Comparison of ENCODE assay signal across 25 mouse cellular contexts in the genomic region with DNA sequence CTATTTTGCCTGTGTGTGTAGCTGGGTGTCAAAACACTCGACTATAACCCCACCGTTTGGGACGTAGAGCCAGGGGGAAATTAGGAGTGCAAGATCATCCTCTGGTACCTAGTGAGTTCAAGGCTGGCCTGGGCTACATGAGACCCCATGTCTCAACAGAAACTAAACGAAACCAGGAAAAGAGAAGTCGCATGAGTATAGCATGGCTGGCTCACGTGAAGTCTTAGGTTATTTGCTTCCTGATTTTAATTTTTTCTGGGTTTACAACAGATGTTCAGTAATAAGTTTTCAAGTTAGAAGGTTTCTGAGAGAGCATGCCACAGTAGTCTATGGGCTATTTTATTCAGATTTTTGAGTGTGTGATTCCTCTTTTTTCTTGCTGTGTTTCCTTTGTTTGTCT. TPM values are rescaled to one million over a fixed set of nuclear protein-coding genes. Genes with fewer than 3 reads are reported as not detected.
DNase-seq lines count a peak whose midpoint lies in the region; ATAC-seq and TF ChIP-seq lines count a peak whose summit lies in the region.
"Had no signal": no experiment of that assay in that cellular context is flagged by ENCODE, and none has a peak within 500 bp of the region (broad histone marks: within the 10 kb centered on the region; RNA-seq: fewer than 3 reads in every experiment).

No protein-coding gene starts in this region.

- H3K9me3 ChIP-seq in midbrain, embryonic 14.5 days (ENCODE audit: control insufficient read depth, low read length) = no peaks in the 10 kb centered on the region
- H3K9me3 ChIP-seq: embryonic facial prominence, embryonic 13.5 days; embryonic facial prominence, embryonic 15.5 days; forebrain, embryonic 10.5 days; forebrain, embryonic 12.5 days; G1E had no signal

- H3K9ac ChIP-seq in midbrain, embryonic 14.5 days (replicated peaks; ENCODE audit: low read length) = no peak overlapping the region
- H3K9ac ChIP-seq in heart, adult 2 months (ENCODE audit: low read depth, low read length) = no peak overlapping the region
- H3K9ac ChIP-seq: embryonic facial prominence, embryonic 13.5 days; embryonic facial prominence, embryonic 15.5 days; forebrain, embryonic 12.5 days had no signal

- 83% methylated on average over 6 of the region's 6 CpGs for WGBS in midbrain, embryonic 14.5 days
- 77% methylated on average over 6 of the region's 6 CpGs for WGBS in heart, adult 2 months

- H3K4me3 ChIP-seq in midbrain, embryonic 14.5 days (replicated peaks; ENCODE audit: low read depth, low read length) = no peak overlapping the region
- no peak overlapping the region for H3K4me3 ChIP-seq in heart, adult 2 months
- H3K4me3 ChIP-seq: embryonic facial prominence, embryonic 13.5 days; embryonic facial prominence, embryonic 15.5 days; erythroblast, embryonic 14.5 days; forebrain, embryonic 10.5 days; forebrain, embryonic 12.5 days had no signal

- no peak overlapping the region for H3K4me2 ChIP-seq in midbrain, embryonic 14.5 days (ENCODE audit: low read length)
- H3K4me2 ChIP-seq: embryonic facial prominence, embryonic 13.5 days; embryonic facial prominence, embryonic 15.5 days; forebrain, embryonic 12.5 days had no signal

- H3K27me3 ChIP-seq in midbrain, embryonic 14.5 days (ENCODE audit: control insufficient read depth, insufficient read depth, low read length) = no peaks in the 10 kb centered on the region
- H3K27me3 ChIP-seq in heart, adult 2 months (ENCODE audit: control insufficient read depth, insufficient read depth, low read length) = no peaks in the 10 kb centered on the region
- H3K27me3 ChIP-seq: embryonic facial prominence, embryonic 15.5 days; forebrain, embryonic 12.5 days; Patski had no signal

- TF ChIP-seq POLR2A in heart, adult 2 months (IDR thresholded peaks at IDR 0.05; ENCODE audit: insufficient read depth, low read depth, low read length) = no peak

- peak; percentile 49 for DNase-seq in A20 (ENCODE audit: low read depth, low spot score)
- DNase-seq in midbrain, embryonic 14.5 days = no peak
- no peak for DNase-seq in heart, adult 2 months
- no peak for DNase-seq in liver
- DNase-seq: adrenal gland, adult 8-10 months; adrenal gland, postnatal 14 days; adrenal gland, postnatal 36 days; cerebellum, adult 11-12 months; cerebellum, adult 2 months; cerebellum, adult 9-10 months; cerebellum, postnatal 10 days; cerebellum, postnatal 25 days; embryo, embryonic 11 days had no signal

- no peak for TF ChIP-seq EP300 in heart, adult 2 months (IDR thresholded peaks at IDR 0.05; ENCODE audit: insufficient read depth, low read depth, low read length)

- intact Hi-C loops in heart, adult 2 months (cut with DNase I) = no loop called here

- H3K36me3 ChIP-seq in midbrain, embryonic 14.5 days (ENCODE audit: control insufficient read depth, insufficient read depth, low read length) = no peaks in the 10 kb centered on the region
- no peaks in the 10 kb centered on the region for H3K36me3 ChIP-seq in heart, adult 2 months (ENCODE audit: control insufficient read depth, insufficient read depth, low read length)
- H3K36me3 ChIP-seq: embryonic facial prominence, embryonic 13.5 days; embryonic facial prominence, embryonic 15.5 days; forebrain, embryonic 10.5 days; forebrain, embryonic 12.5 days; G1E had no signal

- H3K27ac ChIP-seq in midbrain, embryonic 14.5 days (replicated peaks; ENCODE audit: low read depth, low read length) = no peak overlapping the region
- H3K27ac ChIP-seq in heart, adult 2 months = no peak overlapping the region
- H3K27ac ChIP-seq: embryonic facial prominence, embryonic 13.5 days; embryonic facial prominence, embryonic 15.5 days; forebrain, embryonic 10.5 days; forebrain, embryonic 12.5 days had no signal

- H3K79me2 ChIP-seq in heart, adult 2 months (replicated peaks; ENCODE audit: control insufficient read depth, insufficient read depth, low read length) = no peaks in the 10 kb centered on the region

- TF ChIP-seq CTCF in heart, adult 2 months (IDR thresholded peaks at IDR 0.05) = no peak

- H3K4me1 ChIP-seq in midbrain, embryonic 14.5 days (ENCODE audit: control insufficient read depth, insufficient read depth, low read length) = no peaks in the 10 kb centered on the region
- no peaks in the 10 kb centered on the region; the same call in 1 of the 2 replicates for H3K4me1 ChIP-seq in heart, adult 2 months (ENCODE audit: control insufficient read depth, insufficient read depth, low read length)
- H3K4me1 ChIP-seq: embryonic facial prominence, embryonic 13.5 days; embryonic facial prominence, embryonic 15.5 days; forebrain, embryonic 12.5 days had no signal

- ATAC-seq in common myeloid progenitor, adult 5-6 weeks (replicated peaks; ENCODE audit: low read depth, poor library complexity, severe bottlenecking) = peak; percentile 54; the same call in 1 of the 2 replicates
- ATAC-seq in megakaryocyte, adult 5-6 weeks (ENCODE audit: poor library complexity, severe bottlenecking) = peak; percentile 57
- ATAC-seq in midbrain, embryonic 14.5 days (ENCODE audit: low FRiP score, low TSS enrichment) = no peak
- ATAC-seq: activated CD4-positive, CD25-positive, alpha-beta regulatory T cell, adult 4 months; forebrain, embryonic 14.5 days; forebrain, embryonic 16.5 days; Patski had no signal

RNA-seq across cellular contexts. Expression of gene Etnk1, which starts 57.9 kb away (rescaled TPM):
- total RNA-seq in common myeloid progenitor, adult 5-6 weeks (2017) = 87.9 and 104 TPM in 2 replicates
- 40.5 and 41.2 TPM in 2 replicates for total RNA-seq in megakaryocyte, adult 5-6 weeks (2015)
- total RNA-seq in megakaryocyte, adult 5-6 weeks (2017) = 47.6 and 53.7 TPM in 2 replicates
- polyA plus RNA-seq in midbrain, embryonic 14.5 days (2014; fragmentation: Nextera tagmentation; extraction: Ambion mirVana) = 47.3 and 62.0 TPM in 2 replicates
- total RNA-seq in heart, adult 2 months (2021) = 10 to 100 TPM; 27.0 to 27.6 TPM
- polyA plus RNA-seq in heart, adult 2 months (2012; rRNA removed) = 13.5 and 25.7 TPM in 2 replicates
